Mouse (Mus musculus) bone marrow, adult 2 months (tissue): ENCODE measurements around the gene Snx19. TPM values are rescaled to one million over a fixed set of nuclear protein-coding genes. Genes with fewer than 3 reads are reported as not detected.

ENCODE experiments used
- H3K27ac ChIP-seq: fragments of 200-500 bp; 2 replicates; pipeline ENCODE4 v1.5.1; 2012; ENCODE audit warnings: low read depth, mild to moderate bottlenecking, control low read depth, inconsistent platforms, low read length; ENCODE audit not compliant: control insufficient read depth, poor library complexity, insufficient read depth
- H3K4me1 ChIP-seq: fragments of 200-500 bp; 2 replicates; pipeline ENCODE4 v1.6.1; 2011; ENCODE audit warnings: low read length; ENCODE audit not compliant: control insufficient read depth, insufficient read depth
- H3K4me3 ChIP-seq: fragments of 200-500 bp; replicated peaks from 2 replicates; pipeline ENCODE3; 2011; ENCODE audit warnings: mild to moderate bottlenecking, low read depth, low read length, control low read depth; ENCODE audit not compliant: control insufficient read depth
- CTCF ChIP-seq: fragments of 200-500 bp; IDR thresholded peaks from 2 replicates; pipeline ENCODE4 v1.5.1; 2011; ENCODE audit warnings: low read length, control low read depth; ENCODE audit not compliant: control insufficient read depth, insufficient read depth
- POLR2A ChIP-seq: fragments of 200-500 bp; IDR thresholded peaks from 2 replicates; pipeline ENCODE4 v1.6.1; 2011; ENCODE audit warnings: low read depth, mild to moderate bottlenecking, control low read depth, low read length, borderline replicate concordance; ENCODE audit not compliant: control insufficient read depth
- WGBS: fragments of 180-500 bp; shearing (Covaris S2); methylation state at CpG from one replicate; pipeline ENCODE4 v1.1.7; 2018; 5-methylcytosine and 5-hydroxymethylcytosine counted together
- polyA plus RNA-seq: library from polyadenylated mRNA; stranded (reverse); fragments of >200 nt; gene quantifications from 2 replicates; pipeline ENCODE4 v1.2.4, GENCODE M21; 2011; ENCODE audit warnings: low replicate concordance; ENCODE audit not compliant: missing spikeins, insufficient read depth, insufficient read length

Snx19 gene
- polyA plus RNA-seq, 1 experiment: 6.4 TPM

- TF ChIP-seq POLR2A (no peak), CTCF (no peak)
- H3K4me1 ChIP-seq: no peaks in the 10 kb centered on the region
- 84% methylated on average over 8 of the region's 8 CpGs for WGBS
Measured at GRCm38 (mm10) chr9:30460501-30460900, 33.6 kb downstream of the Snx19 start.

GRCm38 (mm10) chr9:30464661-30465060 is 37.8 kb downstream of the Snx19 start:
- no peaks in the 10 kb centered on the region for H3K4me1 ChIP-seq
- WGBS: 81% methylated on average over 4 of the region's 4 CpGs
- no peak overlapping the region for H3K4me3 ChIP-seq
- TF ChIP-seq CTCF (no peak), POLR2A (no peak)
- no peak overlapping the region for H3K27ac ChIP-seq

More at GRCm38 (mm10) chr9:30460501-30460900, 33.6 kb downstream of the Snx19 start:
- H3K27ac ChIP-seq: no peak overlapping the region
- no peak overlapping the region for H3K4me3 ChIP-seq

GRCm38 (mm10) chr9:30480043-30480442 is 53.1 kb downstream of the Snx19 start:
- Histone ChIP-seq H3K27ac (no peak overlapping the region), H3K4me1 (no peaks in the 10 kb centered on the region), H3K4me3 (no peak overlapping the region)
- TF ChIP-seq POLR2A: no peak
- TF ChIP-seq CTCF: no peak
- WGBS: 58% methylated on average over 4 of the region's 4 CpGs

DNA sequence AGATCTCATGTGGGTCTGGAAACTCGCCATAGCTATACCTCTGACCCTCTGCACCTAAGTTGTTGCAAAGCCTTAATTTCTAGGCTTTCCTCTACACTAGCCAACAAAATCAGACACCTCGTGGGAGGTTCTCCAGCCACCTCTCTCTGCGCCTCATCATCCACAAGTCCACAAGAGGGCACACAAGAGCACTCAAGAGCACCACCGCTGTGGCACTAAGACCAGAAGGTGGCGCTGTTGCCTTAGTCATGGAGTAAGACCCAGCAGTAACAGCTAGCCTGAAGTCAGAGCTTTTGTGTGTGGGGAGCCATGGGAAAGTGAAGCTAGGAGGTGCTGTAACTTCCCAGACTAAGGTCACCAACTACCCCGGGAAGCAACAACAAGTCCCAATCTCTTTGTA is 53.6 kb downstream of the Snx19 start:
- H3K4me1 ChIP-seq: no peaks in the 10 kb centered on the region
- TF ChIP-seq CTCF (peak; percentile 100), POLR2A (no peak)
- H3K4me3 ChIP-seq: no peak overlapping the region
- no peak overlapping the region for H3K27ac ChIP-seq
- WGBS: 1% methylated on average over 6 of the region's 6 CpGs

DNA sequence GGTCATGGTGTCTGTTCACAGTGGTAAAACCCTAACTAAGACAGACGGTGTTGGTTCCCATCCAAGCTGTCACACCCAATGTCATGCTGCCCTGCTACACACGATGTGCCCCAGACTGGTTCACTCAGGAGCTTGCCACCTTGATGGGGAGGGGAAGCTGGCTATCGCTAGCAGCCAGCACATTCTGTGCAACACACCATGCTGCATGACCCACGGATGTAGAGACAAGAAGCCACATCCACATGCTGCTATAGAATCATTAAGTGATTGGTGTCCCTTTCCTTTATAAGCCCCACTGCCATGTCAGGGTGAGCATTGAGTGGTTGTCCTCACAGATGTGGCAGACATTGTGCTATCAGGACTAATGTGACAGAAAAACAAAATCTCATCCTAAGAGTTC is 55.2 kb downstream of the Snx19 start:
- no peak for TF ChIP-seq POLR2A
- TF ChIP-seq CTCF: no peak
- Histone ChIP-seq H3K4me3 (no peak overlapping the region), H3K4me1 (no peaks in the 10 kb centered on the region), H3K27ac (no peak overlapping the region)
- 68% methylated on average over 4 of the region's 4 CpGs for WGBS

- no peak overlapping the region for H3K27ac ChIP-seq
- no peak for TF ChIP-seq POLR2A
- no peak for TF ChIP-seq CTCF
- 78% methylated on average over 3 of the region's 3 CpGs for WGBS
- no peaks in the 10 kb centered on the region for H3K4me1 ChIP-seq
- H3K4me3 ChIP-seq: no peak overlapping the region
Measured at GRCm38 (mm10) chr9:30484183-30484582, 57.3 kb downstream of the Snx19 start.

DNA sequence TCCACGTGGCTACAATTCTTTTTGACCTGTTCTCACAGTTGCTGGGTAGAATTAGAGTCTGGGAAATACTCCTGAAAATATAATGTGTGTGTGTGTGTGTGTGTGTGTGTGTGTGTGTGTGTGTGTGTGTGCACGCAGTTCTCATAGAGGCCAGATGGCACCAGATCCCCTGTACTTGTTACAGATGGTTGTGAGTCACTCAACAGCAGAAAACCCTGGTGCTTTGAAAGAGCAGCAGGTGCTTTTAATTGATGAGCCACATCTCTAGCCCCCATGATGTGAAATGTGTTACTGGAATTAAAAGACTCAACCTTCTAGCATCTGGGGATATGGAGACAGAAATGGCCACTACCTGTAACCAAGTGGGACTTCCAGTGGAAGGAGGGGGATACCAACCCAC is 58.3 kb downstream of the Snx19 start:
- TF ChIP-seq POLR2A (no peak), CTCF (no peak)
- H3K4me3 ChIP-seq: no peak overlapping the region
- no peaks in the 10 kb centered on the region for H3K4me1 ChIP-seq
- no peak overlapping the region for H3K27ac ChIP-seq
- WGBS: 65% methylated on average over 2 of the region's 2 CpGs

DNA sequence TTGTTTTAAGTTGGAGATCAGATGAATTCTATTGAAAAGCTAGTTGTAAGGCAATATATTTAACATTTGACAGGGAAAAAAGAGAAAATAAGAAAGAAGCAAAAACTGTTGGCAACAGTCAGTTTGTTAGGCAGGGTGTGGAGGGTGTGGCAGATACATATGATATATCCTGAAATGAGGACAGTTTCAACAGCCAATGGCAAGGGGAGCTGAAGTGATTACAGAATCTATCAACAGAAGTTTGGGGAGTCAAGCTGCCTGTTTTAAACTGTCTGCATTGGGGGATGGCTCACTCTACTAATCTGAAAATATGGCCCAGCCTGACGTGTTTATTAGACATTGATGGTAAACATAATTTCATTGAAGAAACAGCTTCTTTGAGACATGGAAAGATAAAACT is 61.5 kb downstream of the Snx19 start:
- H3K4me3 ChIP-seq: no peak overlapping the region
- H3K27ac ChIP-seq: no peak overlapping the region
- H3K4me1 ChIP-seq: no peaks in the 10 kb centered on the region
- TF ChIP-seq CTCF (no peak), POLR2A (no peak)
- whole genome bisulfite sequencing: 62% methylated on average over 1 of the region's 1 CpGs

GRCm38 (mm10) chr9:30494446-30494845 is 67.5 kb downstream of the Snx19 start:
- TF ChIP-seq POLR2A (no peak), CTCF (no peak)
- Histone ChIP-seq H3K4me1 (no peaks in the 10 kb centered on the region), H3K27ac (no peak overlapping the region), H3K4me3 (no peak overlapping the region)
- 86% methylated on average over 2 of the region's 2 CpGs for WGBS
